Mouse (Mus musculus) large intestine, adult 2 months (tissue): ENCODE results near the gene Pik3r1. TPM values are rescaled to one million over a fixed set of nuclear protein-coding genes. Genes with fewer than 3 reads are reported as not detected.

Source experiments
- DNase-seq: peaks from one replicate; pipeline ENCODE4 v3.0.0-alpha.2; 2012; ENCODE audit warnings: low read depth, low spot score
- WGBS: fragments of 180-500 bp; shearing (Covaris S2); methylation state at CpG from one replicate; pipeline ENCODE4 v1.1.7; 2018; 5-methylcytosine and 5-hydroxymethylcytosine counted together
- polyA plus RNA-seq: library from polyadenylated mRNA; depleted of rRNA; stranded (reverse); fragments of >200 nt; gene quantifications from 2 replicates; pipeline ENCODE4 v1.2.3, GENCODE M21; 2012

The Pik3r1 gene
- polyA plus RNA-seq, 1 experiment: 12.1 TPM

DNA sequence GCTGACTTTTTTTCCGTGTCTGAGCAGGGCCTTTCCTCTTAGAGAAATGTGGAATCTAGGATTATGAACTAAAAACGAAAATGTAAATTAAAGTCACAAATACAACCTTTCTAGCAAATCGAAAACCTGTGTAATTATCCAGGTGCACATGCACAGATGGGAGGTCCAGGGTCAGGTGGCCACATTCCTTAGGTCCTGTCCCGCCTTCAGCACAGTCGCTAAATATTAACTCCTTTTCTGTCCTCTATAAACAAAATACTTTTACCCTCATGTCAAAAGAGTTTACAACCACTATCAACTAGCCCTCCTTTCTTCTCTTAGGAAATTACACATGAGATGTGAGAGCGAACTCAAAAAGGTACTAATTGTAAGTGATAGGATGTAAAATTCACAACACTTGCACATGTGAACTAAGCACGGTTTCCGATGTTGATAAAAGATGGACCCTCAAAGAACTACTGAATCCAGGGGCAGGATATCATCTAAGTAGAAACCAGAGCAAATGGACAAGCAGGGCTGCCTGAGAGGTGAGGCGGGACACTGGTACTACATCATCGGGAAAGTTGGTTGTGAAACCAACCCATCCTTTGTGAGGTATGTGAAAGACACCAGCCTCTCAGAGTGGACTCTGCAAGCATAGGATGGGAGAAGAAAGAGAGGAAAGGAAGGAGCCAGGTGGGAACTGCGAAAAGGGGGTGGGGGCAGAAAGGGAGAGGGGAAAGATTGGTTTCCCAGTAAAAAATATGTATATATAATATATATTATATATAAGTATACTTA lies 26.3 kb downstream of the Pik3r1 start:
- WGBS: 33% methylated on average over 11 of the region's 11 CpGs
- DNase-seq: no peak

DNA sequence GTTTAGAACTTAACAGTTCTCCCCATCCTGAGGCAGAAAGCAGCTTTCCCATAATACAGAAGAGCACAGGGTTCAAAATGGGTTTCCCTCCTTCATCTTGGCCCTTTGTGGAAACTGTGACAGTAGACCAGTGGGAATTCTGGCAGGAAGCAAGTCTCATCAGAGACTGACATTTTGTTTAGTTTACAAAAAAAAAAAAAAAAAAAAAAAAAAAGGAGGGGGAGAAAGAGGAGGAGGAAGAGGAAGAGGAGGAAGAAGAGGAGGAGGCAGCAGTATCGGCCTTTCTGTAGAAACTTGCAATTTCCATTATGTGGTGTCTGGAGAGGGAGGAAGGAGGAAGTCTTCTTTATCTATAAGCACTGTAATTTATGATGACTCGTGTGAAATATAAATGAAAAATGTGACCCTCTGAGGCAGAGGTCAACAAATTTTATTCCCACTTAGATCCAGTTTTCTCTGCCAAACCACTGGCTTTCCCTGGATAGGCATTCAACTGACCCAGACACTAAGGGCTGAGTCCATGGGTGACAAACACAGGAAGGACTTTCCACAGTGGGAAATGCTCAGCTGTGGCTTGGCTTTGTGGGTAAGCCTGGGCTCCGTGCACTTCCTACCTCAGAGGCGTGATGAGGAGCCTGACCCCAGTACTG lies 28.2 kb downstream of the Pik3r1 start:
- no peak for DNase-seq
- WGBS: 24% methylated on average over 4 of the region's 4 CpGs

DNA sequence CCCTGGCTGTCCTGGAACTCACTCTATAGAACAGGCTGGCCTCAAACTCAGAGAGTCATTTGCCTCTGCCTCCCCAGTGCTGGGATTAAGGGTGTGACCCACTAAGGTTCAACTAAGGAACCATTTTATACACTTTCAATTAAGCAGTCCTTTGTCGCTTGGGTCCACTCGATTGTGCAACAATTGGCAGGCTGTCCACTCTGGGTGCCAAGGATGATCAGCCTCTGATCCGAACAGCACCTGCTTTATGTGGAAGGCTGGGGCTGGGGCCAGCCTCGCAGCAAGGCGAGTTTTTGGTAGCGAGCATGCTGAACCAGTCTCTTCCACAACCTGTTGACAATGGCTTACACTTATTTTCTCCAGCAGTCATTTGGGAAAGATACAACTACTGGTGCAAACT lies 29.2 kb downstream of the Pik3r1 start:
- 15% methylated on average over 6 of the region's 6 CpGs for WGBS
- no peak for DNase-seq

DNA sequence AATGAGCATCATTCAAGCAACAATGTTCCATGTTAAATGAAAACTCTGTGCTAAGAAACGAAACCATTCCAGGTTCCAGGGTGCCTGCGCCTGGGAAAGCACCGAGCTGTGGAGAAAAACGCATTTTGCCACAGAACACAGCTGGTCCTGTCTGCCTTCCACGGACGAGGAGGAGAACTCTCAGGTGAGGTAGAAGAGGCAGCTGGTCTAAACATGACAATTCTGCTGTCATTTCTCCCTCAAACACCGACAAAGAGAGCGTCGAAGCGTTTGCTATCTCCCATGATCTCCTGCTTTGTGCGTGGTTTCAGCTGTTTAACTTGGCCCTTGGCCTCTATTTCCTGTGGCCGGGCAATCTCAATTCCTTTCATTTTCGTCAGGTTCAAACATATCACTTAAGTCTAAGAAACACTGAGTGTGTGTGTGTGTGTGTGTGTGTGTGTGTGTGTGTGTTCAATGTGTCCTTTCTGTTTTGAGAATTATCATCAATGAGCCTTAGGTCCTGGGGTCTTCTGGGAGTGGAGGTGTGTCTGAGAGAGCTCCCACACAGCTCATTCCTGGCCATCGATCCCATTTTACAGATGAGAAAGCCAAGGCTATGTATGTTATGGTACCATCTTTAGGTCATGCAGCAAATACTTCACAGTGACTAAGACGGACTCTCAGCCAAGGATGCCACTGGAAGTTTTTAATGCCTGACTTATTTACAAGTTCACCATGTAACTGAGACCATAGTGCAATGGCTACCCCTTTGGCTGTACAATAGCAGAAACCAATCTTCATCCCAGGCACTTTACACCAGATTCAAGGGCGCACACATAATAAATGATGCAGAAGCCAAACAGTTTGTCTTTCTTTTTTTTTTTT lies 31.3 kb downstream of the Pik3r1 start:
- WGBS: 20% methylated on average over 16 of the region's 16 CpGs
- no peak for DNase-seq

DNA sequence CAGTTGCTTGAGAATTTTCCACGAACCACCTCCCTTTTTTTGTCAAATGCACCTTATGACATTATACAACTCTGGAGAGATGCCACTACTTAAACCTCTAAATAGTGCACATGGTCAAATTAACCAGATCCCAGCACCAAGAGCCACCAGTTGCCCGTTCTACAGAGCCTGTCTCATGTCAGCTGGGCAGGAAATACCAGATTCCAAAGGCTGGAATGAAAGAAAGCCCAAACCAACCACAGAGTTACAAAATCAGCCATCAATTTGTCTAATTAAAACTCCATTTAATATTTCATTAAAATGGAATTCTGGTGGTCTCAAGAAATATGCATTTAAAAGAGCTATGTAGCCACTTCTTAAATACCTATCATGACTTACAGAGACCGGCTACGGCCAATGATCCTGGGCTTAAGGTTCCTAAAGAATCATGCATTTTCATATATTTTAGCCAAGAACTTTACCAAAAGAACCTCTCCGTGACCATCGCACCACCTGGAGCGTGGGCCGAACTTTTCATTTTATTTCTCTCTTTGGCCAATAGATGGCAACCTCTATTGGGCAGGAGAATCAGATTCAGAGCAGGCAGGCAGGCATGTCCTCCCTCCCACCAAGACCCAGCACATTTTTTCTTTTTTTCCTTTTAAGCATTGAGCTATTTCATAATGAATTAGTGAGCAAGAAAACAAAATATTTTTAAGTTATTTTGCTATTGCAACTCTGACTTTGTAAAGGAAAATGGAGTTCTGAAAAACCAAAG lies 32.5 kb downstream of the Pik3r1 start:
- WGBS: 45% methylated on average over 8 of the region's 8 CpGs
- DNase-seq: no peak

DNA sequence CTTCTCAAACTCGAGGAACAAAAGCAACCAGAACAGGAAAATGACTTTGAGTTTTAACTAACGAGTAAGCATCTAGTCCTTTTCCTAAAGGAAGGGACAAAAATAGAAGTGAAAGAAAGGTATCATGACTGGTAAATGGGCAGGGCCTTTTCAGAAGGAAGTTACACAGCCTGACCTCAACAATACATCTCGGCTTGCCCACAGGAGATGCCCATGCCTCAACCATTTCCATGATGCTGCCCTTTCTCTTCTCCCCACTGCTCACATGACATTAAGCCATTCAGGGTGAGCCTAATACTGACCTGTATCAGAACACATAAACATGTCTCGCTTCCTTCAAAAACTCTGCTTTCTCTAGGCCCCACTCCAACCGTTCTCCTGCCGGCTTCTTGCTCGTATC lies 33.8 kb downstream of the Pik3r1 start:
- no peak for DNase-seq
- 64% methylated on average over 7 of the region's 7 CpGs for WGBS

DNA sequence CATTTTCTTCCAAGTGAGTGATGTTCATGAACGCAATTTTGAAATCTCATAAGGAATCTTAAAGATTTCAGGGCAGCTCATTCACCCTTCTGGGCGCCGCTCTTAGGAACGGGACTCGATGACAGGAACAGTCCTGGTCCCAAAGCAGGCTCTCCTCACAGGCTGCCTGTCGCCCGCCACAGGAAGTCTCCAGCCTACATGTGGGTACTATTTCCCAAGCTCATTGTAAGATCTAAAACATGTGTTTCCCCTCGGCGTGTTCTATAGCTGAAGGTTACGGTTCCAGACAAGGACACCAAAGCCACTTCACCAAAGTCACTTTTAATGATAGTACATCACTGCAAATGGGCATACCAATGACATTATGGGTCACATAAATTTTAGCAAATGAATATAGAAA lies 35.3 kb downstream of the Pik3r1 start:
- 81% methylated on average over 10 of the region's 10 CpGs for WGBS

DNA sequence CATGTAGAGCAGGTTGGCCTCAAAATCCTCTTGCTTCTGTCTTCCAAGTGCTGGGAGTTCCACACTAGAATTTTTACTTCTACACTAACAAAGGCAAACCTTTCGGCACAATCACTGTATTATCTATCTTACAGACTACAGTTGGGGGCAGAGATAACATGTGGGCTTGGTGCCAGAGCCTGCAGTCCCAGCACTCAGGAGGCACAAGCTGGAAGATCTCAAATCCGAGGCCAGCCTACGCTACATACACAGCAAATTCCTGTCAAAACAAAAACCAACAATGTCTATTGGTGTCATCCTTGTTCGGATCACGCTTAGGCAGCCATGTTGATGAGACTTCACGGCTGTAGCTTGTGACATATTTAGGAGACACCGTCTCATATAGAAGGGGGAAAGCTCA lies 36.2 kb downstream of the Pik3r1 start:
- 56% methylated on average over 7 of the region's 7 CpGs for WGBS
- DNase-seq: no peak

More for the DNA sequence above, 35.3 kb downstream of the Pik3r1 start:
- DNase-seq: no peak

DNA sequence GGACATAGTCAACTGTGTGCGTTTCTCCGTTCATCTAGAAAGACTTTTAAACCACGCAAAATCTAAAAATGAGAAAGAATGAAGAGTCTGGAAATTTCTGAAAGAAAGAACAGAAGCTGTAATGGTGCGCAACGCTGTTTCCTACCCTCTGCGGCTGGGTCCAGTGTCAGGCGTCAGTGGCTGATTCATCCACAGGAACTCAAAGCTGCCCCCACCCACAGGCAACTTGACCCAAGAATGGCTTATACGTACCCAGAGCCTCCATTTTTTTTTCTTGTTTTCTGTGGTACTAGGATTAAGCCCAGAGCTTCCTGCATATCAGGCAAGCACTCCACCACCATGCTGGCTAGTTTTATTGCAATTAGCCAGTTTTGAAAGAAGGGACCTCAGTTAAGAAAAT lies 37.7 kb downstream of the Pik3r1 start:
- 79% methylated on average over 8 of the region's 8 CpGs for WGBS
- DNase-seq: no peak

DNA sequence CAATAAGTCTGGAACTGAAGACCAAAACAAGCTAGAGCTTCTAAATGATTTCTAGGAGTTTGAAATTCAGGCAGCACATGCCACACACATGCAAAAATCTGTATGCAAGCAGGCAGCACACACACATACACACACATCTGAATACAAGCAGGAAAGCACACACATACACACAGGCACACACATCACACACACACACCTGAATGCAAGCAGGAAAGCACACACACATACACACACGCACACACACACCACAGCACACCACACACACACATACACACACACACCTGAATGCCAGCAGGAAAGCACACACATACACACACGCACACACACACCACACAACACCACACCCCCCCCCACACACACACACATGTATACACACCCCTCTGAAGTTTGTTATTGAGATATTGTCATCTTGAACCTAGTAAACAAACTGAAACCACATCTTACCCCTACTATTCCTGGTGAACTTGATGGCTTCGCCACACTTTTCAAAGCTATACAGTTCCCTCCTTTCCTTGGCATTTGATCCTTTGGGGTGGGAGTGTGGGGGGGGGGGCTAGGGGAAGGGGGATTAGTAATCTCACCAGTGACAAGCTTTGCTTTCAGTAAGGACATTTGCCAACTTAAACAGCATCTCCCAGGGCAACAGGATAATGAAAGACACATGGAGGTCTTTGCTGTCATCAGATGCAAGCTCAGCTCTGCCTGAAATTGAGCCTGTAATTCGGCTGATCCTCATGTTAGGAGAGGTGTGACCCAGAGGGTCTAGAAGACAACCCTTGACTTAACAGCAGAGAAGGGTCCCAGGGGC lies 38.6 kb downstream of the Pik3r1 start:
- DNase-seq: no peak
- WGBS: 69% methylated on average over 4 of the region's 4 CpGs

DNA sequence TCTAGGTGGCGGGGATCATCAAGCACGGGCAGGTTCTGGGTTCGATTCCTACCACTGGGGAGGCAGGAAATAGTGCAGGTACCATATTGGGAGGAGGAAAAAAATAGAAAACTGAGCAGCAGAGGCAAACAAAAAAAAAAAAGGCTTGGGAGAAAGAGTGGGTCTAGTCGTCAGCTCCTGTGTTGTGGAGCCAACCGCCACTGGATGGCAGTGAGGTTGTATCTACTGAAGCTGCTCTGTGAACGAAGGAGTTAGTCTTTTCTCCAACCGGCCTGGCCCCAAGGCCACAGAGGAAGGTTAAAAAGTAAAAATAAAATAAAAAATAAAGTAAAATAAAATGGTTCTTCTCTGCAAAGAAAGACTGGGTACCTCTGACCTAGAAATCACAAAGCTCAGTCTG lies 39.2 kb downstream of the Pik3r1 start:
- DNase-seq: no peak
- 57% methylated on average over 7 of the region's 7 CpGs for WGBS

DNA sequence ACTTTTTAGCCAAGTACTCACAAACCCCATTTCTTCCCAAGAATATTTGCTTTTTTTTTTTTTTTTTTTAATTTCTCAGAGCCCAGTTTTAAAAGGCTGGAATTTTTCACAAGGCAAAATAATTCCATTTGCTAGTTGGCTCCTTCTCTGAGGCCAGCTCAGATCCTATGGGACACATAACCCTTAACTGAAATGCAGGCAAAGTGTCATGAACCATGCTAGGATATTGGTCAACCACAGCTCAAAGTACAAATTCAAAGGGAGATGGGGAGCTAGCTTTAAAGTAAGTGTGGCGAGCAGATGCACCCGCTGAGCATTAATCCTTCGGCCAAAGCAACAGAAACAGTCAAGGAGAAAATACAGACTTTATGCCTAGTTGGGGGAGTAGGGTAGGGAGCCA lies 39.7 kb downstream of the Pik3r1 start:
- WGBS: 73% methylated on average over 3 of the region's 3 CpGs
- no peak for DNase-seq

DNA sequence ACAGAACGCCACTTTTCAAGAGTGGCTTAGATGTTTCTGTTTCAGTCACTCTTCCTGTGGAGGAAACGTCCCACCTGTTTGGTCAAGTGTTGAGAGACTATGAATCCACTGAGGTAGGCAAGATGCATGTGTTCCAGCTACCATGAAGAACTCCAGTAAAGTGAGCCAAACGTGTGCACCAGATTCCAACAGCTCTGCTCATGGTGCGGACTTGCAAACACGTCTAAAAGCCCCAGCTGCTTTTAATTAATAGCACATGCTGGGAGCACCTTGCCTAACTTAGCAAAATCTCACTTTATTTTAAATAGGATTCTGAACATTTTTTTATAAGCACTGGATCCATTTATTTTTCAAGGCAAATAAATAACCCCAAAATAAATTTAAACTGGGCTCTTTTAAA lies 40.2 kb downstream of the Pik3r1 start:
- 64% methylated on average over 5 of the region's 5 CpGs for WGBS
- DNase-seq: no peak

DNA sequence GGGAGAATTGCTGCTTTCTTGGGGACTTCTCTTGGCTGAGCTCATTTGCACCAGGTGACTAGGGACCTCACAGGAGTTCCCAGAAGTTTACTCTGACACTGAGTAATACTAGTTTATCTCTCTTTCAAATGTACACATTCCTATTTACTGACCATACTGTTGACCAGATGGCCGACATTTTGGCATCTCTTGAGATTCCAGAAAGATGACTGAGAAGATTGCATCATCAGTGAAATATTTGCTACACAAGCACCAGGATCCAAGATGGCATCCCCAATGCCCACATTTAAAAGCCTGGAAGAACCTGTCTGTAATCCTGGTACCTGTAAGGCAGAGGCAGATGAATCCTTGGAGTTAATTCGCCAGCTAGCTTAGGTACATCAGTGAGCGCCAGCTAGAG lies 41.1 kb downstream of the Pik3r1 start:
- no peak for DNase-seq

DNA sequence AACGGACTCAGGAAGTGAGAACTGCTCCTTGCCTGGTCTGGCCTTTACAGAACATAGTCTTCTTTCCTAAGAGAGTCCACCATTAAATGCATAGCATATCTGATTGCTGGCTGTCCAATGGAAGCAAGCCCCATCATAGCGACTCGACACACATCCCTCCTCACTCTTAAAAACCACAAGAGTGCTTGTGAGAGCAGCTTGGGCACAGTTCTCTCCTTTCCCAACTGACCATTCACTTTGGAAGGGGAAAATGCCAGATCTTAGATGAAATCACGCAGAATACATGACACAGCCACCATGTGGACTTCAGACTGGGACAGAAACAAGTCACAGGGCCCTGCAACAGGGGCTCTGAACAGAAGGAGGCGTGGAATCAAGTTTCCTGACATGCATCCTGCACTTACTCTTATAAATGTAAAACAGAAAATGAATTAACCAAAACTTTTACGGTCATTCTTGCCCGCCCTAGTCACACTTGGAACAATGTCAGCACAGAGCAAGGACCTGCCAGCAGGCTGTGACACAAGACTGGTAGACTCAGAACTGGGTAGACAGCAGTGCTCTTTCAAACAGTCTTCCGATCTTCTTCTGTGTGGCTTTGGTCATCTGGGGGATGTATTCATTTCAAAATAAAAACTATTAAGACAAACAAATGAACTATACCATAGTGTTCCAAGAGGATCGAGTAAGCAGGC lies 46.0 kb downstream of the Pik3r1 start:
- DNase-seq: no peak
- WGBS: 55% methylated on average over 9 of the region's 9 CpGs

More for the DNA sequence above, 41.1 kb downstream of the Pik3r1 start:
- 75% methylated on average over 3 of the region's 3 CpGs for WGBS

DNA sequence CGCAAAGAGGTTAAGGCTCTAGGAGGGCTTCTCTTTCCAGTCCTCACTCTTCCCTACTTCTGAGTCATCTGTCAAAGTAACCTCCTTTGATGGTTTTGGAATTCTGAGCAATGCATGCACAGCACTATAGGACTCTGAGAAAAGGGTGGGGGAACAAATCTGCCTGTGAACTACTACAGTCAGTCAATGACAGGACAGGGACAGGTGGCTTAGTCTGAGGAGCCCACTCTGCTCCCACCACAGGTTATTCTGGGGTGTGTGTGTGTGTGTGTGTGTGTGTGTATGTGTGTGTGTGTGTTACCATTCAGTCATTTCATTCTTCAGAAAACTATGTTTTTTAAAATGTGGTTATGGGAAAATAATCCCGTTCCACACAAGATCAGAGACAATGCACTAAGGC lies 46.9 kb downstream of the Pik3r1 start:
- DNase-seq: no peak
- 90% methylated on average over 1 of the region's 2 CpGs for WGBS

DNA sequence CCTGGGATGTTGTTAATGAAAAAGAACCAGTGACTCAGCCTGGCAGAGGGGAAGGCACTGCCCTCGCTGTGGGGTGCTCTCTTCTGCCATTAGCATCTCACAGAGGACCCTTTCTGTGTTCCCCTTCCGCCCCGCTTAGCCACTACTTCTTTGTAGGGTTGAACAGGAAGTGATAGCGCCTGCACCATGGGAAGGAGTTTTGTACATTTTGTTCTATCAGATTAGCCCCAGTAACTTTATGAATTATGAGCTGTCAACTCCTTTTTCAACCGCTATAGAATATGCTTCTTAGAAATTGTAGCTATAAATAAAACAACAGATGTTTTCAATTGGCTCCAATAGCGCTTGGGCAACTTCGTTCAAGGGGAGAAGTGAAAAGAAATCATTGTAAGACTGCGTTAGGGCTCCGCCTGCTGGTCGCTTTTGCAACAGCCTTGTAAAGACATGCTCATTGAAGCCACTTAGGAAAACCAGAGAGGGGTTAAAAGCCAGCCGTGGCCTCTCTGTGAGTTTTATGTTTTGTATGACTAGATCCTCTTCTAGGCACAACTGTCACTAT lies 48.6 kb downstream of the Pik3r1 start:
- DNase-seq: no peak
- 24% methylated on average over 11 of the region's 11 CpGs for WGBS

DNA sequence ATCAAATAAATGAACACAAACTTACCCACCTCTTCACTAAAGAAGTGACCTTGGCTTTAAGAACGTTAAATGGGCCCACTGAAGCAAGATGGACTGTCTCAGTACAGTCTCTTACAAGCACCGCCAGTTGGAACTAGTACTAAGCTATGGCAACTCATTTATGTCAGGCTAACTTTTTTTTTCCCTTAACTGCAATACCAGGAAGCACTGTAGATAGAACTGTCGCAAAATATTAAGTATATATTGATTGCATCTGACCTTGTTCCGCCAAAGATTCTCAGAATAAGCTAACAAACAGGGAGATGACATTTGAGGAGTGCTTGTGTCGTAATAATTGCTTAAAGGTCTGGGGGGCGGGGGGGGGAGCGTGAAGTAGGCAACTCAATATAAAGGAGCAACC lies 49.3 kb downstream of the Pik3r1 start:
- WGBS: 54% methylated on average over 7 of the region's 7 CpGs
- DNase-seq: no peak
